Mouse (Mus musculus): ENCODE results near the gene Neurl1a.

Gene Neurl1a

DNA sequence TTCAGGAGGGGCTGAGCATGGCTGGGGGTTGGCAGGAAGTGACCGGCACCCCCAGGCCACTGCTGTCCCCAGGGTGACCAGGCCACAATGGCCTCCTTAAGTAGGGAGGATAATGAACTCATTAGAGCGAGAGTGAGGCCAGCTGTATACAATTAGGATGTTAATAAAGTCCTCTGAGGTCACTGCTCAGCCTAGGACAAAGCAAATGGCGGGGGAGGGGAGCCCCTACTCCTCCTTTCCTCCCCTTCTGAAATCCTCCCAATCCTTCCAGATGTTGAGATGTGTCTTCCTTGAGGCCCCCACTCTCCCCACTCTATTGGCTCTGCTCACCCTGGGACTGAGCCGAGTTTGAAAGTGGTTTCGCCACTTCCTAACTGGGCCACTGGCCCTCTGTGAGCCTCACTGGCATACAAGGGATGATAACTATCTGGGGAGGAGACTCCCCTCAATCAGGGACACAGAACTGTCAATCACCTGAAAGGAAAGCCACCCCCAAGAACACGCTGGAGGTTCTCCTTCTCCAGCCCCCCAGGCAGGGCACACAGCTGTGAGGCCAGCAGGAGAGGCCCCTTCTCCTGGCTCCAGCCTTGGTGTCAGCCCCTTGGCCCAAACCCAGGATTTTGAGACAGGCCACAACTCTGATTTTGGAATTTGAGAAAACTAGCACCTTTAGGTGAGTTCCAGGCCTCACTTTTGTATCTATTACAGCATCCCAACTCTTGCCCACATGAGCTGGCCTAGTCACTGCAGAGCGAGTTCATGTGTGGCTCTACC is 112.9 kb downstream of the Neurl1a start:
- DNase-seq (ENCODE audit: low read depth) = no peak

DNA sequence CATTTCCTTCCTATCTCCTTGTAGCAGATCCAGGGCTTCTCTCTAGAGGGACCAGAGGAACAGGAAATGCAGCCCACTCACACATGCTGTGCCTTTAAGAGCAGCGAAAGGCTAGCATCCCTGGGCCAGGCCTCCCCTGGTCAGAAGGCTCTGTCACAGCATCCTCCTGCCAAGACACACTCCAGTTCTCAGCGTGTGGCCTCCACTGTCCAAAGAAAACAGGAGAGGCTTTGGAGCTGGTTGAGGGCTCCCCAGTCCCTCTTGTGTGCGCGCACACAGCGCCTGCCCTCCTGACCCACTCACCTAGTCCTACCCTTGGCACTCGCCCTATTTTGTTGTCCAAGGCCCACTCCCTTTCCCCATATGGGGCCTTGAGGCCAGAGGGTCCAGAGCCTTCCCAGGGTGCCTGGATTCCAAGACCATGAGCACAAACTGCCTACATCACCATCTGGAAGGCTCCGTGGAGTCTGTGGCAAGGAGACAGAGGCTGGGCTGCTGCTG is 113.9 kb downstream of the Neurl1a start:
- DNase-seq (ENCODE audit: low read depth) = peak; percentile 81

DNA sequence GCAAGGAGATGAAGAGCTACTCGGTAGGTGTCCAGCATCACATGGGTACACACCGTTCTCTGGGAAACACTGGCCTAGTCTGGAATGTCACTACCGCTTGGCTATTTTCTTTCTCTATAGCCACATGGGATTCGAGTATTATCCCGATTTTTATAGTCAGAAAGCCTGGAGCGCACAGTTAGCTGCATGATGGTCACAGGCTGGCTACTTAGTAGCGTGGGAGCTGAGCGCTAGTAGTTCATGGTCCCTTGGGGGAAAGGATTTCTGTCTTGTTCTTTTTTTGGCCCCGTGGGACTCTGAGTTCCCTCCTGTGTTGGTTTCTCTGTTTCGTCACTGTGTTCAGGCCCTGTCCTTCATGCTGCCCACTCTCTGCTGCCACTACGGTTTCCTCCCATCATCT is 119.5 kb downstream of the Neurl1a start:
- no peak for DNase-seq (ENCODE audit: low read depth)

DNA sequence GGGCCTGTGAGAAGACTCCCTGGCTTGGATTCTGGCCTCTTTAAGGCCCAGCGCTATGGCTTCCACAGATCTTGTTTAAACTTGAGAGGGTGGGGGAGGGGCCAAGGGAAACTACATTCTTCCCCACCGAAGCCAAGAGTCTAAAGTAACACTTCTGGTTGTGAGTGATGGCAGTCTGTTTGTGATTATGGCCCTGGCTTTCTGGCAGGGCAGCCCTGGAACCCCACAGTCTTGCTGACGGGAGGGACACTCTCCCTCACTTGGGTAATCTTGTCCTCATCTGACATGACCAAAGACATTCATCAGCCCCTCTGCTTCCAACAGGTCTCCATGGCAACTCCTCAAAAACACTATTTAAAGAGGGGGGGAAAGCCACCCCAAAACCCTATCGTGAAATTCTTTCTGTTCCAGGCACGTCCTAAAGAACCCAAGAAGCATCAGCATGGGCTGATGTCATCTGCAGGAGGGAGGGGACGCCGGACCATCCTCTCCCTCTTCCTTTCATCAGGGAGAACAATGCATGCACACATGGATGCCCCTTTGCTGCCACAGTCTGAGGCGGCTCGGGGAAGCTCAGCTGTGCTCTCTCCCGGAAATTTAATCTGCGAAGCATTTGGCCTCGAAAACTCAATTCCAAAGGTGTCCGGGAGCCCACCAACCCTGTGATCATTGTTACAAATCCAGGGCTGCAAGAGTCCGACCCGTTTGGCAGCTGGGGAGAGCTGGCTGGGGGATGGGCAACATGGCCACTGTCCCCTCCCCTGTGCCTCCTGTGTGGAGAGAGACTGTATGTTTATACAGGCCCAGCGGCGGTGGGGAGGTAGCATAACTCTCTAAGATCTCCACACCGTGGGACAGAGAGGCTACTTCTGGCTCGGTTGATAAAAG is 122.9 kb downstream of the Neurl1a start:
- no peak for DNase-seq (ENCODE audit: low read depth)

GRCm38 (mm10) chr19:47302191-47302852 is 123.7 kb downstream of the Neurl1a start:
- DNase-seq (ENCODE audit: low read depth) = no peak

DNA sequence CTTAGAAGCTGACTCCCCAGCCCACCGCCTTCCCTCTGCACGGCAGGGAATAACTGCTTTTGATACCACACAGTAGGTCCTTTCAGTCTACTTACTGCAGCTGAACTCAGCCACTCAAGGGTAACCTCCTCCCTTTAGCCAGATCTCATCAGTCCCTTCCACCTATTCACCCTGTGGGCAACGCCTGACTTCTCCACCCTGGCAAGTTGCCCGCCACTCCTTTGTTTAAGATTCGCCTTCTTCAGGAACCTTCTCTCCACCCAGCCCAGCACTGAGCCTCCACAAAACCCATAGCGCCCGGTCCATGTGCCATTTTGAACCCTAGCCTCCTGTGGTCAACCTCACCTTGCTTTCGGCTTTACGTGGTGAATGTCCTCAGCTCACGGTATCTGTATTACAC is 124.5 kb downstream of the Neurl1a start:
- DNase-seq (ENCODE audit: low read depth) = no peak

DNA sequence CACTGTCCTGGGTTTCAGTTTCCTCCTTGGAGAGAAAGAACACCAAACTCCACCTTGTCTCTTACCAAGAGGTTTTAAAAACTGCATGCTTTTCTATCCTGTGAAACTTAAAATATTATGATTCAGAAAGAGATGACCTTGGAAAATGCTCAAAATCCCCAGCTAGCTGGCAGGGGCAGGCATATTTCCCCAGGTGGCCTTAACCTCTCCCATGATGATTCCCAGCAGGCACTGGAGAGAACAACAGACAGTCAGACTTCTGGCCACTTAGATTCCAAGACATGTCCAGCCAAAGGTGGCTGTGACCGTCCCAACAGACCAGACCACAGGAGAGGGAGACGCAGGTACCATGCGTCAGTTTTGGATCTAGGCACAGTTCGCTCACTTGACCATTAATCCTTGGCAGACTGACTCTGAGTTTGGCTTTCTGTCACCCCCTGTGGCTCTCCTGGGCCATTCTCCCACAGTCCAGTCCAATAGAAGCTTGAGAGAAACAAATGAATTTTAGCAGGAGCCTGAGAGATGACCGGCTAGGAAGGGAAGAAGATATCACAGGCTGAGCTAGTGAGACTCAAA is 125.6 kb downstream of the Neurl1a start:
- no peak for DNase-seq (ENCODE audit: low read depth)

DNA sequence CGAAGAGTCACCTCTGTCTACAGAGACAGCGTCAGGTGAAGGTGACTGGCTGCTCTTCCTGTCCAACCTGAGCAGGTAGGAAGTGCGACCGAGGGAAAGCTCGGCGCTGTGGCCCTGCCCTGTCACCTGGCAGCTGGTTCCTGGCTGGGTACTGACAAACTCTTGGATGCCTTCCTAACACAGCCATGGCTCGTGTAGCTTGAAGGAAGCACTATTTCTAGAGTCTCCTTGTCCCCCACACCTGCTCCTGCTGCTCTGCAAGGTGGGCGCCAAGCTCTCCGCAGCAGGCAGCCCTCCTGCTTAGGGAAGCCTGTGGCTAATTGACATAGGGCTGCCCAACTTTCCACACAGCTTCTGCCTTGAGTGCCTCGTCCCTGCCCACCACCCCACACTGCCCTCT is 126.8 kb downstream of the Neurl1a start:
- no peak for DNase-seq (ENCODE audit: low read depth)

- no peak for DNase-seq (ENCODE audit: low read depth)
Observed at GRCm38 (mm10) chr19:47306128-47306916, 127.7 kb downstream of the Neurl1a start.

DNA sequence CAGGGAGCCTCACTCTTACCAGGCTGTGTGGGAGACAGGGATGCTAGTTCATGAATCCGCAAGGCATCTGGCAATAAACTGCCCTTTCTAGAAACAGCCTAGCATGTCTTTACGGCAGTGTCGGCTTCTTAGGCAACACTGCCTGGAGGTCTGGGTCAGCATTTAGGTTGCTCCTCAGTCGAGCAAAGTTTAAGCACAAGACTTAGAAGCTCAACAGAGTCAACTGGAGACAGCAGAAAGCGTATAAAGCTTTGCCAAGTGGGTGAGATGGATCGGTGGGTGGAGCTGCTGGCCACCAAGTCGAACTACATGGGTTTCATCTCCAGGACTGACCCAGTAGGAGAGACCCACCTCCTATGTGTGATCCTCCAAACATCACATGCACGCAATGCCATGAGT is 128.3 kb downstream of the Neurl1a start:
- no peak for DNase-seq (ENCODE audit: low read depth)
